Mouse (Mus musculus): ENCODE measurements around the gene Oas1d. TPM values are rescaled to one million over a fixed set of nuclear protein-coding genes. Genes with fewer than 3 reads are reported as not detected.
"Not testable (repeated sequence)": the region's sequence is repeated elsewhere in the genome, so short reads cannot be mapped to it uniquely, and the experiment has no call there.

The Oas1d gene
- polyA plus RNA-seq, 1 experiment from 2014 or later = not detected

GRCm38 (mm10) chr5:120894692-120895091 lies 19.6 kb upstream of the Oas1d start:
- not testable (repeated sequence) for ATAC-seq (ENCODE audit: insufficient read depth, low FRiP score); H3K9ac ChIP-seq (ENCODE audit: low read length); H3K4me3 ChIP-seq (replicated peaks; ENCODE audit: low read length); H3K9me3 ChIP-seq (replicated peaks; ENCODE audit: control insufficient read depth, low read length); H3K27ac ChIP-seq (ENCODE audit: low read length); H3K36me3 ChIP-seq (ENCODE audit: control insufficient read depth, insufficient read depth, low read length); H3K4me2 ChIP-seq (ENCODE audit: low read depth, low read length); H3K4me1 ChIP-seq (ENCODE audit: control insufficient read depth, insufficient read depth, low read length); H3K27me3 ChIP-seq (ENCODE audit: control insufficient read depth, insufficient read depth, low read length)
- WGBS = 69% methylated on average over 2 of the region's 2 CpGs

- H3K27ac ChIP-seq (ENCODE audit: low read length) = no peak overlapping the region
- H3K27me3 ChIP-seq (ENCODE audit: control insufficient read depth, insufficient read depth, low read length) = no peaks in the 10 kb centered on the region
- no peak for ATAC-seq (ENCODE audit: insufficient read depth, low FRiP score)
- H3K9me3 ChIP-seq (replicated peaks; ENCODE audit: control insufficient read depth, low read length) = no peaks in the 10 kb centered on the region
- no peak overlapping the region for H3K9ac ChIP-seq (ENCODE audit: low read length)
- no peak overlapping the region for H3K4me3 ChIP-seq (replicated peaks; ENCODE audit: low read length)
- H3K36me3 ChIP-seq (ENCODE audit: control insufficient read depth, insufficient read depth, low read length) = no peaks in the 10 kb centered on the region
- WGBS = 83% methylated on average over 11 of the region's 11 CpGs
- no peak overlapping the region for H3K4me2 ChIP-seq (ENCODE audit: low read depth, low read length)
- H3K4me1 ChIP-seq (ENCODE audit: control insufficient read depth, insufficient read depth, low read length) = no peaks in the 10 kb centered on the region
These were observed 19.0 kb upstream of the Oas1d start for GRCm38 (mm10) chr5:120895231-120895900.

- WGBS = 84% methylated on average over 6 of the region's 6 CpGs
- H3K4me2 ChIP-seq (ENCODE audit: low read depth, low read length) = no peak overlapping the region
- ATAC-seq (ENCODE audit: insufficient read depth, low FRiP score) = no peak
These were observed 16.0 kb upstream of the Oas1d start for GRCm38 (mm10) chr5:120898307-120898706.

GRCm38 (mm10) chr5:120898726-120899125 lies 15.6 kb upstream of the Oas1d start:
- Histone ChIP-seq H3K27me3 (ENCODE audit: control insufficient read depth, insufficient read depth, low read length) (no peaks in the 10 kb centered on the region), H3K9ac (ENCODE audit: low read length) (no peak overlapping the region), H3K4me2 (ENCODE audit: low read depth, low read length) (no peak overlapping the region), H3K27ac (ENCODE audit: low read length) (no peak overlapping the region), H3K4me3 (replicated peaks; ENCODE audit: low read length) (no peak overlapping the region), H3K4me1 (ENCODE audit: control insufficient read depth, insufficient read depth, low read length) (no peaks in the 10 kb centered on the region), H3K9me3 (replicated peaks; ENCODE audit: control insufficient read depth, low read length) (no peaks in the 10 kb centered on the region), H3K36me3 (ENCODE audit: control insufficient read depth, insufficient read depth, low read length) (no peaks in the 10 kb centered on the region)
- no peak for ATAC-seq (ENCODE audit: insufficient read depth, low FRiP score)

More at GRCm38 (mm10) chr5:120898307-120898706, 16.0 kb upstream of the Oas1d start:
- Histone ChIP-seq H3K4me1 (ENCODE audit: control insufficient read depth, insufficient read depth, low read length) (no peaks in the 10 kb centered on the region), H3K36me3 (ENCODE audit: control insufficient read depth, insufficient read depth, low read length) (no peaks in the 10 kb centered on the region), H3K4me3 (replicated peaks; ENCODE audit: low read length) (no peak overlapping the region), H3K27ac (ENCODE audit: low read length) (no peak overlapping the region), H3K9me3 (replicated peaks; ENCODE audit: control insufficient read depth, low read length) (no peaks in the 10 kb centered on the region), H3K27me3 (ENCODE audit: control insufficient read depth, insufficient read depth, low read length) (no peaks in the 10 kb centered on the region), H3K9ac (ENCODE audit: low read length) (no peak overlapping the region)

- H3K9ac ChIP-seq (ENCODE audit: low read length) = no peak overlapping the region
- no peaks in the 10 kb centered on the region for H3K9me3 ChIP-seq (replicated peaks; ENCODE audit: control insufficient read depth, low read length)
- no peak overlapping the region for H3K4me3 ChIP-seq (replicated peaks; ENCODE audit: low read length)
- no peaks in the 10 kb centered on the region for H3K36me3 ChIP-seq (ENCODE audit: control insufficient read depth, insufficient read depth, low read length)
- WGBS = 51% methylated on average over 1 of the region's 1 CpGs
- no peak overlapping the region for H3K4me2 ChIP-seq (ENCODE audit: low read depth, low read length)
- no peak for ATAC-seq (ENCODE audit: insufficient read depth, low FRiP score)
- H3K27me3 ChIP-seq (ENCODE audit: control insufficient read depth, insufficient read depth, low read length) = no peaks in the 10 kb centered on the region
- no peaks in the 10 kb centered on the region for H3K4me1 ChIP-seq (ENCODE audit: control insufficient read depth, insufficient read depth, low read length)
- H3K27ac ChIP-seq (ENCODE audit: low read length) = no peak overlapping the region
These were observed 13.7 kb upstream of the Oas1d start for GRCm38 (mm10) chr5:120900666-120901065.

GRCm38 (mm10) chr5:120902056-120902455 lies 12.3 kb upstream of the Oas1d start:
- Histone ChIP-seq H3K4me1 (ENCODE audit: control insufficient read depth, insufficient read depth, low read length) (no peaks in the 10 kb centered on the region), H3K27ac (ENCODE audit: low read length) (no peak overlapping the region), H3K27me3 (ENCODE audit: control insufficient read depth, insufficient read depth, low read length) (no peaks in the 10 kb centered on the region), H3K36me3 (ENCODE audit: control insufficient read depth, insufficient read depth, low read length) (no peaks in the 10 kb centered on the region), H3K4me3 (replicated peaks; ENCODE audit: low read length) (no peak overlapping the region), H3K9ac (ENCODE audit: low read length) (no peak overlapping the region), H3K9me3 (replicated peaks; ENCODE audit: control insufficient read depth, low read length) (no peaks in the 10 kb centered on the region), H3K4me2 (ENCODE audit: low read depth, low read length) (no peak overlapping the region)
- WGBS = 92% methylated on average over 5 of the region's 5 CpGs
- no peak for ATAC-seq (ENCODE audit: insufficient read depth, low FRiP score)

GRCm38 (mm10) chr5:120906791-120907733 lies 7.3 kb upstream of the Oas1d start, which contains the start of gene Oas1a:
Gene Oas1a, minus strand, starts transcription at chr5:120907521.
- H3K4me1 ChIP-seq (ENCODE audit: control insufficient read depth, insufficient read depth, low read length); H3K27me3 ChIP-seq (ENCODE audit: control insufficient read depth, insufficient read depth, low read length); H3K27ac ChIP-seq (ENCODE audit: low read length); H3K4me3 ChIP-seq (replicated peaks; ENCODE audit: low read length); H3K36me3 ChIP-seq (ENCODE audit: control insufficient read depth, insufficient read depth, low read length); ATAC-seq (ENCODE audit: insufficient read depth, low FRiP score); H3K9ac ChIP-seq (ENCODE audit: low read length); H3K4me2 ChIP-seq (ENCODE audit: low read depth, low read length); H3K9me3 ChIP-seq (replicated peaks; ENCODE audit: control insufficient read depth, low read length): not testable (repeated sequence)
- WGBS = 37% methylated on average over 8 of the region's 12 CpGs

GRCm38 (mm10) chr5:120908196-120908920 lies 6.0 kb upstream of the Oas1d start:
- WGBS = 60% methylated on average over 7 of the region's 7 CpGs

More at GRCm38 (mm10) chr5:120908196-120908920, 6.0 kb upstream of the Oas1d start:
- no peak overlapping the region for H3K27ac ChIP-seq (ENCODE audit: low read length)
- no peaks in the 10 kb centered on the region for H3K9me3 ChIP-seq (replicated peaks; ENCODE audit: control insufficient read depth, low read length)
- no peaks in the 10 kb centered on the region for H3K36me3 ChIP-seq (ENCODE audit: control insufficient read depth, insufficient read depth, low read length)
- no peak overlapping the region for H3K9ac ChIP-seq (ENCODE audit: low read length)
- no peak overlapping the region for H3K4me2 ChIP-seq (ENCODE audit: low read depth, low read length)
- no peaks in the 10 kb centered on the region for H3K27me3 ChIP-seq (ENCODE audit: control insufficient read depth, insufficient read depth, low read length)
- no peak for ATAC-seq (ENCODE audit: insufficient read depth, low FRiP score)
- no peak overlapping the region for H3K4me3 ChIP-seq (replicated peaks; ENCODE audit: low read length)
- H3K4me1 ChIP-seq (ENCODE audit: control insufficient read depth, insufficient read depth, low read length) = no peaks in the 10 kb centered on the region
